Mouse (Mus musculus): ENCODE measurements around the gene Kiss1. TPM values are rescaled to one million over a fixed set of nuclear protein-coding genes. Genes with fewer than 3 reads are reported as not detected.

Gene Kiss1
- polyA plus RNA-seq, 1 experiment from 2014 or later, result not detected

GRCm38 (mm10) chr1:133296376-133296775 lies 25.3 kb upstream of the Kiss1 start:
- 96% methylated on average over 9 of the region's 9 CpGs for WGBS
- Histone ChIP-seq H3K4me3 (no peak overlapping the region), H3K9me3 (no peaks in the 10 kb centered on the region), H3K36me3 (peaks cover 89% of the 10 kb centered on the region), H3K4me1 (peaks cover 16% of the 10 kb centered on the region; the same call in 1 of the 2 replicates), H3K27ac (replicated peaks) (no peak overlapping the region), H3K9ac (replicated peaks) (no peak overlapping the region), H3K4me2 (replicated peaks) (no peak overlapping the region), H3K27me3 (no peaks in the 10 kb centered on the region)
- no peak for ATAC-seq (ENCODE audit: low FRiP score, low read depth)

- Histone ChIP-seq H3K9ac (replicated peaks) (no peak overlapping the region), H3K9me3 (no peaks in the 10 kb centered on the region), H3K27me3 (no peaks in the 10 kb centered on the region), H3K36me3 (peaks cover 67% of the 10 kb centered on the region), H3K4me2 (replicated peaks) (no peak overlapping the region), H3K4me1 (peaks cover 16% of the 10 kb centered on the region; the same call in 1 of the 2 replicates), H3K4me3 (no peak overlapping the region), H3K27ac (replicated peaks) (no peak overlapping the region)
- WGBS, result 48% methylated on average over 14 of the region's 14 CpGs
- ATAC-seq (ENCODE audit: low FRiP score, low read depth), result no peak
These were observed 22.9 kb upstream of the Kiss1 start for GRCm38 (mm10) chr1:133298816-133299215.

DNA sequence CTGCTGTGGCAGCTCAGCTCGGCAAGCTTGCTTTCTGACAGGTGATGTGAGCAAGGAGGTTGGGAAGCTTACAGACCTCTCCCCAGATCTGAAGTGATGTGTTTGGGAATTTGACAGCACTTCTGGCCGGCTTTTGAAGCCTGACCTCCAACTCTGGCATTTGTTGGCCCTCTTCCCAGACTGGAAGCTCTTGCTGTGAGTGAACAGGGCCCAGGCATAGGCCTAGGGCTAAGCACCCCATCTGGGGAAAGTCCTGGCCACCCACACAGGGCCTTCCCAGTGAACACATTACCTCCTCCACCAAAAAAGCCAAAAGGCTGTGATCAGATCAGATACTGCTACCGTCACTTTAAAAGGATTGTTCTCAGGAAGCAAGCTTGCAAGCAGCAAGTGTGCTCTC lies 19.1 kb upstream of the Kiss1 start:
- Histone ChIP-seq H3K27me3 (no peaks in the 10 kb centered on the region), H3K4me1 (peaks cover 13% of the 10 kb centered on the region), H3K27ac (replicated peaks) (no peak overlapping the region), H3K9me3 (no peaks in the 10 kb centered on the region), H3K9ac (replicated peaks) (no peak overlapping the region), H3K4me3 (no peak overlapping the region), H3K36me3 (peaks cover 32% of the 10 kb centered on the region), H3K4me2 (replicated peaks) (no peak overlapping the region)
- no peak for ATAC-seq (ENCODE audit: low FRiP score, low read depth)
- 42% methylated on average over 3 of the region's 3 CpGs for WGBS

- no peaks in the 10 kb centered on the region for H3K36me3 ChIP-seq
- WGBS, result 6% methylated on average over 4 of the region's 4 CpGs
- 0 out of 2 replicates have a peak, but pooled peaks have one; percentile 45 for ATAC-seq (ENCODE audit: low FRiP score, low read depth)
These were observed 14.8 kb upstream of the Kiss1 start for GRCm38 (mm10) chr1:133306842-133307241.

DNA sequence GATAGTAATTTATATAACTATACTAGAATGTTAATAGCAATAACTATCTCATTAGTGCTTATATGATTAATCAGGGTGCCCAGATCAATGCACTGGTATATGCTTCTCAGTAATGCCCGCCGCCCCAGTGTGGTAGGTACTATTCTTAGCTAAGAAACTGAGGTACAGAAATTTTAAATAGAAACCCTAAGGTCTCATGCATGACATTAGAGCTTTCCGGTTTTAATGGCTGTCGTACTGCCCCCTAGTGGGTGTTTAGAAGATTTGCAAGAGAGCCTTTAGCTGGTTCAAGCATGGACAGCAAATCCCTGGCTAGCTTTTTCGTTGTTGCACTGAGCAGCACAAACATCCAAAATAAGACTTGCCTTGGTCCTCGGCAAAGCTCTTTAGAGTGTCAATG lies 14.4 kb upstream of the Kiss1 start:
- no peak overlapping the region for H3K4me2 ChIP-seq (replicated peaks)
- no peak for ATAC-seq (ENCODE audit: low FRiP score, low read depth)
- H3K27me3 ChIP-seq, result no peaks in the 10 kb centered on the region
- 12% methylated on average over 6 of the region's 6 CpGs for WGBS
- no peak overlapping the region for H3K4me3 ChIP-seq
- no peak overlapping the region for H3K27ac ChIP-seq (replicated peaks)
- no peaks in the 10 kb centered on the region for H3K9me3 ChIP-seq
- H3K36me3 ChIP-seq, result no peaks in the 10 kb centered on the region
- no peak overlapping the region for H3K9ac ChIP-seq (replicated peaks)
- peaks cover 12% of the 10 kb centered on the region for H3K4me1 ChIP-seq

More at GRCm38 (mm10) chr1:133306842-133307241, 14.8 kb upstream of the Kiss1 start:
- no peak overlapping the region for H3K9ac ChIP-seq (replicated peaks)
- no peak overlapping the region for H3K4me3 ChIP-seq
- H3K9me3 ChIP-seq, result no peaks in the 10 kb centered on the region
- no peaks in the 10 kb centered on the region for H3K27me3 ChIP-seq
- H3K4me1 ChIP-seq, result peaks cover 7% of the 10 kb centered on the region
- H3K27ac ChIP-seq (replicated peaks), result no peak overlapping the region; the same call in 1 of the 2 replicates
- no peak overlapping the region for H3K4me2 ChIP-seq (replicated peaks)

GRCm38 (mm10) chr1:133309652-133310267 lies 11.9 kb upstream of the Kiss1 start, which contains the start of gene Golt1a:
TSS of gene Golt1a (plus strand) at chr1:133309800.
- H3K9me3 ChIP-seq, result no peaks in the 10 kb centered on the region
- no peak within 1 kb of the TSS for H3K4me3 ChIP-seq
- no peaks in the 10 kb centered on the region for H3K27me3 ChIP-seq
- no peak within 1 kb of the TSS for H3K4me2 ChIP-seq (replicated peaks)
- peaks cover 18% of the 10 kb centered on the region for H3K4me1 ChIP-seq
- H3K27ac ChIP-seq (replicated peaks), result no peak within 1 kb of the TSS
- H3K36me3 ChIP-seq, result no peaks in the 10 kb centered on the region
- WGBS, result 68% methylated on average over 14 of the region's 14 CpGs
- H3K9ac ChIP-seq (replicated peaks), result no peak within 1 kb of the TSS
- no peak for ATAC-seq (ENCODE audit: low FRiP score, low read depth)

GRCm38 (mm10) chr1:133311240-133311639 lies 10.4 kb upstream of the Kiss1 start:
- Histone ChIP-seq H3K36me3 (no peaks in the 10 kb centered on the region), H3K4me1 (peaks cover 18% of the 10 kb centered on the region), H3K9me3 (no peaks in the 10 kb centered on the region), H3K4me2 (replicated peaks) (no peak overlapping the region), H3K9ac (replicated peaks) (no peak overlapping the region), H3K27ac (replicated peaks) (0 out of 2 replicates have a peak overlapping the region, but pooled peaks have one; percentile 21), H3K4me3 (no peak overlapping the region), H3K27me3 (no peaks in the 10 kb centered on the region)
- 61% methylated on average over 4 of the region's 4 CpGs for WGBS
- no peak for ATAC-seq (ENCODE audit: low FRiP score, low read depth)

GRCm38 (mm10) chr1:133311946-133312345 lies 9.7 kb upstream of the Kiss1 start:
- Histone ChIP-seq H3K27me3 (no peaks in the 10 kb centered on the region), H3K9me3 (no peaks in the 10 kb centered on the region), H3K4me3 (no peak overlapping the region), H3K4me2 (replicated peaks) (0 out of 2 replicates have a peak overlapping the region, but pooled peaks have one; percentile 3), H3K27ac (replicated peaks) (0 out of 2 replicates have a peak overlapping the region, but pooled peaks have one; percentile 11), H3K4me1 (peaks cover 15% of the 10 kb centered on the region), H3K36me3 (no peaks in the 10 kb centered on the region), H3K9ac (replicated peaks) (no peak overlapping the region; the same call in 1 of the 2 replicates)
- ATAC-seq (ENCODE audit: low FRiP score, low read depth), result 0 out of 2 replicates have a peak, but pooled peaks have one; percentile 20
- WGBS, result 19% methylated on average over 10 of the region's 10 CpGs

DNA sequence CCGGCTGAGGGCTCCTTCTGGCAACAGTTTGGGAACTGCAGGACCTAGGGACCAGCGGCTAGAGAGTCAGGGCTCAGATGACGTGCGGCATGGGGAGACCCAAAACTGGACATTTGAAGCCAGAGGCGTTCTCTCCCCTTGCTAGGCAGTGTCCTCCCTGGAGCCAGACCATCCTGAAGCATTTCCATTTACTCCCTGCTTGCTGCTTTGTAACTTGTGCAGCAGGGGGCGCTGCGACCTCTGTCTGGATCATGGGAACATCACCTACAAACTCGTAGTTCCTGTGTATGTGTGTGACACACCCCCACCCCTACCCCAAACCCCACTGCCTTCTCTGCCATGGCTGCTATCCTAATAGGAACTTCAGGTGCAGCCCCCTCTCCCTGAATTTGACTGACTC lies 7.3 kb upstream of the Kiss1 start:
- Histone ChIP-seq H3K4me2 (replicated peaks) (no peak overlapping the region), H3K9me3 (0 out of 2 replicates have a peak, but pooled peaks cover 5% of the 10 kb centered on the region), H3K36me3 (no peaks in the 10 kb centered on the region), H3K9ac (replicated peaks) (no peak overlapping the region), H3K4me1 (peaks cover 11% of the 10 kb centered on the region), H3K27me3 (no peaks in the 10 kb centered on the region), H3K27ac (replicated peaks) (no peak overlapping the region), H3K4me3 (no peak overlapping the region)
- no peak for ATAC-seq (ENCODE audit: low FRiP score, low read depth)
- 23% methylated on average over 8 of the region's 8 CpGs for WGBS

GRCm38 (mm10) chr1:133315775-133316174 lies 5.9 kb upstream of the Kiss1 start:
- H3K27me3 ChIP-seq, result peaks cover 3% of the 10 kb centered on the region; the same call in 1 of the 2 replicates
- 0 out of 2 replicates have a peak, but pooled peaks cover 5% of the 10 kb centered on the region for H3K9me3 ChIP-seq
- H3K4me2 ChIP-seq (replicated peaks), result no peak overlapping the region
- H3K4me1 ChIP-seq, result peaks cover 11% of the 10 kb centered on the region
- no peak overlapping the region for H3K9ac ChIP-seq (replicated peaks)
- WGBS, result 86% methylated on average over 6 of the region's 6 CpGs
- H3K27ac ChIP-seq (replicated peaks), result no peak overlapping the region
- H3K36me3 ChIP-seq, result no peaks in the 10 kb centered on the region
- no peak for ATAC-seq (ENCODE audit: low FRiP score, low read depth)
- H3K4me3 ChIP-seq, result no peak overlapping the region

DNA sequence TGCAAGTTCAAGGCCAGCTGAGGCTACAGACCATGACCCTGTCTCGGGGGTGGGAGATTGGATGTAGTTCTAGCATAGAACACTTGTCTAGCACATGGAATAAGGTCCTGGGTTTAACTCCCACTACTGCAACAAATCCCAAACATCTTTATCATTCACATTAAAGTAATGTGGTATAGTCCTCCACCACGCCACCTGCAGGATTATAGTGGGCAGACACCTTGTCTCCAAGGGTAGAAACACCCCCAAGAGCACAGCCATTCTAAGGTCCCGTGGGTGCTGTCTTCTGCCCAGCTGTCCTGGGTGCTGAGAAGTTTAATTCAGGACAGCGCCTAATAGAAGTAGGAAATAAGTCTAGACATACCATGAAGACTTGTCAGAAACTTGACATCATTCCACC lies 5.1 kb upstream of the Kiss1 start:
- H3K36me3 ChIP-seq, result no peaks in the 10 kb centered on the region
- H3K9me3 ChIP-seq, result 0 out of 2 replicates have a peak, but pooled peaks cover 5% of the 10 kb centered on the region
- no peak overlapping the region for H3K4me2 ChIP-seq (replicated peaks)
- no peak for ATAC-seq (ENCODE audit: low FRiP score, low read depth)
- no peak overlapping the region for H3K27ac ChIP-seq (replicated peaks)
- H3K9ac ChIP-seq (replicated peaks), result no peak overlapping the region
- H3K4me1 ChIP-seq, result peaks cover 13% of the 10 kb centered on the region
- H3K4me3 ChIP-seq, result no peak overlapping the region
- H3K27me3 ChIP-seq, result peaks cover 8% of the 10 kb centered on the region; the same call in 1 of the 2 replicates
- 82% methylated on average over 4 of the region's 4 CpGs for WGBS

- Histone ChIP-seq H3K27me3 (peaks cover 8% of the 10 kb centered on the region; the same call in 1 of the 2 replicates), H3K4me1 (peaks cover 10% of the 10 kb centered on the region; the same call in 1 of the 2 replicates), H3K4me2 (replicated peaks) (no peak overlapping the region), H3K36me3 (no peaks in the 10 kb centered on the region), H3K4me3 (no peak overlapping the region), H3K27ac (replicated peaks) (no peak overlapping the region), H3K9ac (replicated peaks) (no peak overlapping the region), H3K9me3 (0 out of 2 replicates have a peak, but pooled peaks cover 5% of the 10 kb centered on the region)
- WGBS, result 74% methylated on average over 1 of the region's 1 CpGs
- no peak for ATAC-seq (ENCODE audit: low FRiP score, low read depth)
These were observed 4.5 kb upstream of the Kiss1 start for GRCm38 (mm10) chr1:133317149-133317548.

Measured in midbrain, embryonic 12.5 days (tissue).